15 mouse cellular contexts compared by ENCODE assay signal in genomic region chr9:44868336-44869094, GRCm38 (mm10). TPM values are rescaled to one million over a fixed set of nuclear protein-coding genes. Genes with fewer than 3 reads are reported as not detected.
DNase-seq lines count a peak whose midpoint lies in the region; ATAC-seq and TF ChIP-seq lines count a peak whose summit lies in the region.
"Had no signal": no experiment of that assay in that cellular context is flagged by ENCODE, and none has a peak within 500 bp of the region (broad histone marks: within the 10 kb centered on the region; RNA-seq: fewer than 3 reads in every experiment).

No protein-coding gene starts in this region.

- H3K27me3 ChIP-seq in heart, adult 2 months (ENCODE audit: control insufficient read depth, insufficient read depth, low read length), result no peaks in the 10 kb centered on the region
- H3K27me3 ChIP-seq in heart, embryonic 11.5 days (ENCODE audit: control insufficient read depth, insufficient read depth, low read length), result no peaks in the 10 kb centered on the region
- H3K27me3 ChIP-seq: kidney, embryonic 15.5 days; midbrain, embryonic 12.5 days; Patski had no signal

- WGBS in heart, adult 2 months, result 61% methylated on average over 13 of the region's 13 CpGs
- 82% methylated on average over 13 of the region's 13 CpGs for WGBS in heart, embryonic 11.5 days (ENCODE audit: insufficient replicate concordance)

- TF ChIP-seq CTCF in heart, adult 2 months (IDR thresholded peaks at IDR 0.05), result no peak

- no peak overlapping the region for H3K4me2 ChIP-seq in heart, embryonic 11.5 days
- H3K4me2 ChIP-seq: kidney, embryonic 15.5 days; midbrain, embryonic 12.5 days had no signal

- H3K4me1 ChIP-seq in heart, adult 2 months (ENCODE audit: control insufficient read depth, insufficient read depth, low read length), result peaks cover 31% of the 10 kb centered on the region
- H3K4me1 ChIP-seq in heart, embryonic 11.5 days (ENCODE audit: control insufficient read depth, insufficient read depth, low read length), result peaks cover 37% of the 10 kb centered on the region

- no peak overlapping the region for H3K9ac ChIP-seq in heart, adult 2 months (ENCODE audit: low read depth, low read length)
- H3K9ac ChIP-seq in heart, embryonic 11.5 days (ENCODE audit: low read depth, low read length), result no peak overlapping the region
- H3K9ac ChIP-seq: forebrain, postnatal 0 days; kidney, embryonic 15.5 days; midbrain, embryonic 12.5 days had no signal

- TF ChIP-seq EP300 in heart, adult 2 months (IDR thresholded peaks at IDR 0.05; ENCODE audit: insufficient read depth, low read depth, low read length), result no peak

- intact Hi-C loops in heart, adult 2 months (cut with DNase I), result no loop called here
- intact Hi-C loops in gastrocnemius, postnatal 14 days (cut with DNase I; ENCODE audit: low total_unique reads), result no loop called here

- no peak overlapping the region for H3K4me3 ChIP-seq in heart, adult 2 months
- H3K4me3 ChIP-seq in heart, embryonic 11.5 days (ENCODE audit: low read depth, low read length), result no peak overlapping the region
- H3K4me3 ChIP-seq: heart, embryonic 10.5 days; kidney, embryonic 15.5 days; midbrain, embryonic 12.5 days had no signal

- peaks cover 22% of the 10 kb centered on the region for H3K79me2 ChIP-seq in heart, adult 2 months (replicated peaks; ENCODE audit: control insufficient read depth, insufficient read depth, low read length)

- peak; percentile 27 to 52 for DNase-seq in heart, adult 2 months
- peak; percentile 40 for DNase-seq in gastrocnemius, postnatal 14 days
- DNase-seq in thymus, postnatal 14 days, result peak; percentile 29
- no peak for DNase-seq in frontal cortex, postnatal 10 days (ENCODE audit: low spot score in 2 of 2)
- no peak for DNase-seq in testis, postnatal 14 days (ENCODE audit: low spot score)
- DNase-seq: adrenal gland, postnatal 36 days; forebrain, postnatal 0 days; heart, postnatal 4 days had no signal

- H3K27ac ChIP-seq in heart, adult 2 months, result no peak overlapping the region
- H3K27ac ChIP-seq in heart, embryonic 11.5 days (ENCODE audit: low read depth, low read length), result no peak overlapping the region
- H3K27ac ChIP-seq: heart, embryonic 10.5 days; kidney, embryonic 15.5 days; midbrain, embryonic 12.5 days; stomach, postnatal 0 days had no signal

- TF ChIP-seq POLR2A in heart, adult 2 months (IDR thresholded peaks at IDR 0.05; ENCODE audit: insufficient read depth, low read depth, low read length), result no peak

- ATAC-seq in heart, embryonic 11.5 days (replicated peaks; ENCODE audit: insufficient number of reproducible peaks, low FRiP score, low TSS enrichment), result no peak
- peak; percentile 68 for ATAC-seq in CD4-positive, CD25-positive, alpha-beta regulatory T cell, adult 4 months
- ATAC-seq: forebrain, postnatal 0 days; Patski had no signal

- H3K36me3 ChIP-seq in heart, adult 2 months (ENCODE audit: control insufficient read depth, insufficient read depth, low read length), result peaks cover 41% of the 10 kb centered on the region
- H3K36me3 ChIP-seq in heart, embryonic 11.5 days (ENCODE audit: control insufficient read depth, insufficient read depth, low read length), result peaks cover 3% of the 10 kb centered on the region; the same call in 1 of the 2 replicates

- H3K9me3 ChIP-seq in heart, embryonic 11.5 days (replicated peaks; ENCODE audit: control insufficient read depth, low read length), result no peaks in the 10 kb centered on the region
- H3K9me3 ChIP-seq: heart, embryonic 10.5 days; kidney, embryonic 15.5 days; midbrain, embryonic 12.5 days had no signal

RNA-seq across cellular contexts. Expression of gene Kmt2a, which starts 12.6 kb away (rescaled TPM):
- total RNA-seq in heart, adult 2 months (2021), result 10 to 100 TPM; 25.7 to 25.9 TPM
- 11.8 and 12.9 TPM in 2 replicates for polyA plus RNA-seq in heart, adult 2 months (2012; rRNA removed)
- polyA plus RNA-seq in heart, embryonic 11.5 days (2014; fragmentation: Nextera tagmentation; extraction: Ambion mirVana), result 7.3 and 13.9 TPM in 2 replicates
- 10 to 100 TPM; 34.7 to 41.1 TPM for polyA plus RNA-seq in CD4-positive, CD25-positive, alpha-beta regulatory T cell, adult 4 months (2017; shearing (Covaris generic))
- 10 to 100 TPM; 11.8 to 14.3 TPM for total RNA-seq in gastrocnemius, postnatal 14 days (2021)

RNA-seq across cellular contexts. Expression of gene Atp5l, which starts 52.0 kb away (rescaled TPM):
- total RNA-seq in heart, adult 2 months (2021), result 1,000 to 10,000 TPM; 1,478 to 1,698 TPM
- 1,092 and 1,784 TPM in 2 replicates for polyA plus RNA-seq in heart, adult 2 months (2012; rRNA removed)
- 943 and 1,030 TPM in 2 replicates for polyA plus RNA-seq in heart, embryonic 11.5 days (2014; fragmentation: Nextera tagmentation; extraction: Ambion mirVana)
- 100 to 1,000 TPM; 416 to 524 TPM for polyA plus RNA-seq in CD4-positive, CD25-positive, alpha-beta regulatory T cell, adult 4 months (2017; shearing (Covaris generic))
- 100 to 1,000 TPM; 663 to 775 TPM for total RNA-seq in gastrocnemius, postnatal 14 days (2021)

Comparison
In these comparisons a context has a peak if more than half of its experiments do, and no peak if none do; other contexts are left out.
1. DNase-seq: peak in heart, adult 2 months (2 of 2), gastrocnemius, postnatal 14 days (single experiment) and thymus, postnatal 14 days (single experiment); none in frontal cortex, postnatal 10 days (0 of 2) and testis, postnatal 14 days (single experiment).